Mouse (Mus musculus) kidney, adult 18-20 months (tissue): Measurements from ENCODE around the gene Eftud2.

Source experiments
- DNase-seq: peaks from one replicate; pipeline ENCODE4 v3.0.0; 2021

The Eftud2 gene

GRCm38 (mm10) chr11:102818121-102819020 lies 62.4 kb downstream of the Eftud2 start:
- peak; percentile 49 for DNase-seq

- DNase-seq = no peak
Observed at GRCm38 (mm10) chr11:102814881-102815280, 65.9 kb downstream of the Eftud2 start.

GRCm38 (mm10) chr11:102810721-102811485 lies 69.9 kb downstream of the Eftud2 start:
- DNase-seq = no peak

GRCm38 (mm10) chr11:102808246-102808645 lies 72.5 kb downstream of the Eftud2 start:
- no peak for DNase-seq

- DNase-seq = no peak
Observed at GRCm38 (mm10) chr11:102803453-102803852, 77.3 kb downstream of the Eftud2 start.

- no peak for DNase-seq
Observed at GRCm38 (mm10) chr11:102794157-102794556, 86.6 kb downstream of the Eftud2 start.

GRCm38 (mm10) chr11:102791682-102792445 lies 88.9 kb downstream of the Eftud2 start:
- no peak for DNase-seq
